Mouse (Mus musculus): ENCODE data around the gene AW011738.

The AW011738 gene

DNA sequence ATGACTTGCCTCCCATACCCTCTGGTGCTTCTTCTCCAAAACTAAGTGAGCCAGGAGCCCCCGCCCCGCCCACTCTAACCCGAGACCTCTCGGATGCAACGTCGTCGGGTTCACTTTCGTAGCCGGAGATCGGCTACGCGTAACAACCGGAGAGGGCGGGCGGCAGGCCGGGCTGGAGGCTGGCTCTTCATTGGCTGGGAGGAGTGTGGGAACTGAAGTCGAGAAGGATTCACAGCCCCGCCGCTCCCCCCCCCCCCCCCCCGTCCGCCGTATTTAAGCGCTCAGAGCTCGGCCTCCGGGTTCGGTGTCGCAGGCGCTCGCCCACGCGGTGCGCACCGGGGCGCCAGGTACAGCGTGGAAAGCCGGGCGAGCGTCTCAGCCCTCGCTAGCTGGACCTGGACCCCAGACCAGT lies at the start of gene AW011738:
Gene AW011738 (plus strand): TSS at position 304 of the 412 bp plus-strand sequence.
- DNase-seq: peak; percentile 88

DNA sequence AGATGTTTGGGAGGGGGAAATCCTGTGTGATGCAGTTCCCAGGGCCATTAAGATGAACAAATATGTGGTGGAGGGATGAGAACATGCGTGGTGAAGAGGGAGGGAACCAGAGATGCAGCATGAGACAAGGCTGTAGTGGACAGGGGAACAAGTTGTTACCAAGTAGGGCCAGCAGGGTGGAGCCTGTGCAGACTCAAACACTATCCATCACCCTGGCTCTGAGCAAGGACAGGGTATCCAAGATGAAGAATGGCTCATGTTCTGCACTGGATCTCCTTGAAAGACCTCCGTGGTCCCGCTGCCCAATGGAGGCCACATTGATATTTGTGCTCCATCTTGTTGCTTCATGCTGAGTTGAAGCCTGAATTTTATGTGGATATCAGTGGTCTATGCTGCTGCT lies 48.3 kb upstream of the AW011738 start:
- DNase-seq: no peak

DNA sequence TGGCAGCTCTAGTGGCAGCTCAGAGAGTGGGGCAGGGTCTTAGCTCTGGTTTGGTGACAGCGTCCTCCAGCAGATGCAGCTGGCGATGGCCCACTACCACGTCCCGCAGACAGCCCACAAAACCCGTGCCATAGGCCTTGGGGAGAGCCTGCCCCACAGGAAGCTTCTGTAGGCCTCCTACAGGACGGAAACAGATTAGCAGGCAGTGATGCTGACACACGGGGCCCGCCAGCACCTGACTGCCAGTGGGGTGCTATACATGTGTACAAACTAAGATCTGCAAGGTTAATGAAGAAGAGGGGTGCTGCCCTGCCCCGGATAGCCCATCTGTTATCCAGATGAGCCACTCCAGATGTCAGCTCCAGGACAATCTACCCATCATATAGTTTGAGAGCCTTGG lies 36.6 kb upstream of the AW011738 start:
- no peak for DNase-seq

GRCm38 (mm10) chr4:156168611-156169010 lies 34.5 kb upstream of the AW011738 start:
- DNase-seq: no peak

DNA sequence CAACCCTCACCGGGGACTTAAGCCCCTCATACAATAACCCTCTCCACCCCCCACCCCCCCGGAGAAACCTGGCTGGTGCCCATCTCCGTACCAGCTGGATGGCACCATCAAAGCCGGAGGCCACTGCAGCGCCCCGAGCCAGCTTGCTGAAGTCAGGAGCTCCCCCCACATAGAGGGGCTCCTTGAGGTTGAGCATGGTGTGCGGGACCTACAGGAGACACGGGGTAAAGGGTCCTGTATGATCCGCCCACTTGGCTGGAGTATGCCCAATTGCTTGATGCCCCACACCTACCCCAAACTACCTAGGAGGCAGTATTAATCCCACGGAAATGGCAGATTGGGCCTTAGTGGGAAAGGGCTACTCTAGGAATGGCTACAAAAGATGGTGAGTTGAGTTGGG lies 34.0 kb upstream of the AW011738 start:
- no peak for DNase-seq

DNA sequence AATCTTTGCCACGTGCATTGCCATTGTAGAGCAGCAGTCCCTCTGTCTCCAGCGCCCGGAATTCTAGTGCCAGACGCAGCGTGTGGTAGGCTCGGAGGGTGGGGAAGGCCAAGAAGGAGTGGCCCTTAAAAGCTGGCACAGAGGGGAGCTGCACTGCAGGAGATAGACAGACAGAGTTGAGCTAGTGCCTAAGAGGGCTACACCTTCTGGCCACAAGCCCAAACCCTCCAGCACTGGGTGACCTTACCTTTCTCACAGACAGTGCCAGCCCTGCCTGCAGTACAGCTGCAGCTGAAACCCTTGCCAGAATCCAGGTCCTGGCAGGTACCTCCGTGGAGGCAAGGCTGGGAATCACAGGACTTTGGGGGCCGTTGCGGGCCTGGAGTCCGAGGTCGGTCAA lies 31.3 kb upstream of the AW011738 start:
- DNase-seq: no peak

DNA sequence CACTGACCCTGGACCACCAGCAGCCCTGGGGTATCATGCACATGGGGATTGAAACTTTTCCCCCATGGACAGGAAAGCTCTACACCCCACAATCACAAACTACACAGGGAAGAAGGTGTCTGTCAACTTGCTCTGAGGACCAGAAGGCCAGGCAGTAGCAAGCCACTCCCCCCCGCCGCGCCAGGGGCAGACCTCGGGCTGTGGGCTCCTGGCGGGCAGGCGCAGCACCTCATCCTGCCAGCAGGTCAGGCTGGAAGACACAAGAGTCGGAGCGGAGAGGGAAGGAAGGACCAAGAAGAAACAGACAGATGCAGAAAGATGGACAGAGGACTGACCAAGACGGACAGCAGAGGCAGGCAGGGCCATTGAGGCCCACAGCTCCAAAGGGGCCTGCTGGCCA lies 25.5 kb upstream of the AW011738 start:
- DNase-seq: no peak

GRCm38 (mm10) chr4:156183747-156184146 lies 19.4 kb upstream of the AW011738 start:
- no peak for DNase-seq

DNA sequence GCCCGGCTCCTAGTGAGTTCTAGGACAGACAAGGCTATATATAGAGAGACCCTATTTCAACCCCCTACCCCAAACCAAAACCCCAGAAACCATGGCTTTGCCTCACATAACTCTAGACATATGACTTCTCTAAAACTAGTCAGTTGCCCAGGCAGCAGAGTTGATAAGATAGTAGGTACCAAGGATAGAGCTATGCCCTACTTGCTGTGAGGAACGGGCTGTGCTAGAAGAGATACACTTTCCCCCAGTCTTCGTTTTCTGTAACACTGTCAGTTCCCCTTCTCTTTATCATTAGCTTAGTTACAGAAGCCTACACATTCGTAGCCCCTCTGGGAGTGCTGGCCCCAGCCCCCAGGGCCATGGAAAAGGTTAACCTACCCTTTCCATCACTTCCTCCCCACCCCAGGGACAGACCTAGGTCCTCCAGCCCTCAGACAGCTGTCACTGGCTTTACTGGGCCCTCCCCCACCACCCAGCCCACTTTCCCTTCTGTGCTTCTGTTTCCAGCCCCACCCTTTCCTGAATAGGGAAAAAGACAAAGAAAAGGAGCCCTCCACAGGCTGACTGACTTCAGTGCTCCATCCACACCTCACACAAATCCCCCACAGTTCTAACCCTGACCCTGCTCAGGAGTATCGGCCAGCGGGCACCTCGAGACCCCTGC lies 18.7 kb upstream of the AW011738 start:
- DNase-seq: no peak

DNA sequence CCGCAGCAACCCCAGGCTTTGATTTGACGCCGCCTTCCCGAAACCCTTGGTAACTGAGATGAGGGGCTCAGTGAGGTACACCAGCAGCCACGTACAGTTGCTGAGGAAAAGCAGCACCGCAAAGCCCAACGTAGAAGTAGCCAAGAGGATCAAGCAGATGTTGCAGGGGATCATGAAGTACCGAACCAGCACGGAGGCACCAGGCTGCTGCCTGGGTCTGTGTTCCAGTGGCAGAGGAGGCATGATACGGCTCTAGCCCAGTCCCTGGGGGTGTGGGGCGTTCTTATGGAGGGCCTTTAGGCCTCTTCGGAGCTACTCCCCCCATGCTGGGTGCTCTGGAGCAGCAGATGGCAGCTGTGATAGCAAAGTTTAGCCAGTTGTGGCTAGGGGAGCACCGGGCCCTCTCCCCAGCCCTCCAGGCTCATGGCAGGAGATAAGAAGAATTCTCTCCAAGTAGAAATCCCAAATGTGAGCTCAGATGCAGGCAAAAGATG lies 17.6 kb upstream of the AW011738 start:
- DNase-seq: no peak

GRCm38 (mm10) chr4:156185950-156186850 lies 16.9 kb upstream of the AW011738 start:
- DNase-seq: peak; percentile 78

GRCm38 (mm10) chr4:156188162-156188810 lies 14.8 kb upstream of the AW011738 start:
- DNase-seq: no peak

DNA sequence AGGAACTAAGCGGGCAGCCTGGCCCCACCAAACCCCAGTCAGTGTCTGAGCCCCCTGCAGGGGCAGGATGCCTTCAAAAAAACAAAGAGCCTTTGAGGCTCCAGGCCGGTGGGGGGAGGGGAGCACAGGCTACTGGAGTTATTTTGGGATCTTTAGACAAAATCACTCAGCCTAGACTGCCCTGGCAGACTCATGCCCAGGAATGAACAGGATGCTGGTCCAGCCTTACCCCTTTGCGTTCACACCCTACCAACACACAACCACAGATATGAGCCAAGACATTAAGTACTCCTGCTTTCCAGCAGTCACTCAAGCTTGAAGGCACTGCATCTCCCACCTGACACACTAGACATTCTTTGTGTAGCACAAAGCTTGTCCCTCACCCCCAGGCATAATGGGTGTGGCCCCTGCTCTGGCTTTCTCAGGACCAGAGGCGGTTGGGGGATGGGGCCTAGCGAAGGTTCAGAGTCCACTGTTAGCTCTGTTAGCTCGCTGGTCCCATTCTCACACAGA lies 14.2 kb upstream of the AW011738 start:
- peak; percentile 82 for DNase-seq

DNA sequence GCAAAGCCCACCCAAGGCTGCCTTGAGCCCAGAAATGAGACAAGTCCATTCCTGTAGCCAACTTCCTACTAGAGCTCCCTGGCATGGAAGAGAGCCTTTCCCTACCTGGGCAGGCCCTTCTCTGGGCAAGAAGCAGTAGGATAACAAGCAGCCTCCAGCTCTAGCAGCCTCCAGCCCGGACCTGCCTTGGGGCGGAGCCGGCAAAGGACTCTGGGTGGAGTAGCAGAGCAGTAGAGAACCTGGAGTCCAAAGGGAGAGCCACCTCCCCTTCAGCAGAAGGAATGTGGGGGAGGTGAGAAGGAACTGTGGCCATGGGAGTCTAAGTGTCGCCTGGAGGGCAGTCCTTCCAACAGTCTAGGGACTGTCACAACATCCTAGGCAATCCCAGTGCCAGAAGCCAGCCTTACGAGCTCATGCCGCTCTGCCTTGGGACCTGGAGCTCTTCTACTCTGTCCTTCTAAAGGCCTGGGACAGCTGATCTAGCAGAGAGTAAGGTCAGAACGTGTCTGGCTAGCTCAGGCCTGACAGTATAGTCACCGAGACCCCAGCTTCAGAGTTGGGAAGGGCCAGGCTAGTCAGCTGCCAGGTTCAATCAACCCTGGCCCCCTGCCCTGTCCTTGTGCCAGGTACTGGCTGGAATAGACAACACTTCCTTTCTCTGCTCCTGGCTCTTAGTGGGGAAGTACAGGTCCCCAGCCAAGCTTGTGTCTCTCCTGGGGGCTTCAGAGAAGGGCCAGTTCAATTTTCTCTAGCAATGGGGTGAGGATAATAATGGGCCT lies 10.5 kb upstream of the AW011738 start:
- DNase-seq: no peak

GRCm38 (mm10) chr4:156193200-156193590 lies 9.9 kb upstream of the AW011738 start:
- DNase-seq: peak; percentile 36

DNA sequence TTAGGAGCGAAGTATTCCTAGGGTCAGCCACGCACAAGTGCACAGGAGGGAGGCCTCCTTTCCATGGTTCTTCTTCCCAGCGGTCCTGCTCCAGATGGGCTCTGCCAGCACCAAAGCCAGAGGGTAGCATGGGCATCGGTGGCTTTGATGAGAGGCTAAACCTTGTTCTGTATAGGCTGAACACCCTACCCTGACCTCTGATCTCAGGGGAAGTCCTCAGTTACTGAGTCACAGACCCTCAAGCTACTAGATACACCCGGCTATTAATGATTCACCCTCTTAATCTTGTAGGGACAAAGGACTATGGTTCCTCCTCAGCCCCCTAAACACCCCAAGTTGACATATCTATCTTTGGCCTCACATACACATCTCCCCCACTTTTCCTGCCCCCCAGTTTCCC lies 9.2 kb upstream of the AW011738 start:
- no peak for DNase-seq

- DNase-seq: peak; percentile 25
Measured at GRCm38 (mm10) chr4:156194346-156194745, 8.8 kb upstream of the AW011738 start.

DNA sequence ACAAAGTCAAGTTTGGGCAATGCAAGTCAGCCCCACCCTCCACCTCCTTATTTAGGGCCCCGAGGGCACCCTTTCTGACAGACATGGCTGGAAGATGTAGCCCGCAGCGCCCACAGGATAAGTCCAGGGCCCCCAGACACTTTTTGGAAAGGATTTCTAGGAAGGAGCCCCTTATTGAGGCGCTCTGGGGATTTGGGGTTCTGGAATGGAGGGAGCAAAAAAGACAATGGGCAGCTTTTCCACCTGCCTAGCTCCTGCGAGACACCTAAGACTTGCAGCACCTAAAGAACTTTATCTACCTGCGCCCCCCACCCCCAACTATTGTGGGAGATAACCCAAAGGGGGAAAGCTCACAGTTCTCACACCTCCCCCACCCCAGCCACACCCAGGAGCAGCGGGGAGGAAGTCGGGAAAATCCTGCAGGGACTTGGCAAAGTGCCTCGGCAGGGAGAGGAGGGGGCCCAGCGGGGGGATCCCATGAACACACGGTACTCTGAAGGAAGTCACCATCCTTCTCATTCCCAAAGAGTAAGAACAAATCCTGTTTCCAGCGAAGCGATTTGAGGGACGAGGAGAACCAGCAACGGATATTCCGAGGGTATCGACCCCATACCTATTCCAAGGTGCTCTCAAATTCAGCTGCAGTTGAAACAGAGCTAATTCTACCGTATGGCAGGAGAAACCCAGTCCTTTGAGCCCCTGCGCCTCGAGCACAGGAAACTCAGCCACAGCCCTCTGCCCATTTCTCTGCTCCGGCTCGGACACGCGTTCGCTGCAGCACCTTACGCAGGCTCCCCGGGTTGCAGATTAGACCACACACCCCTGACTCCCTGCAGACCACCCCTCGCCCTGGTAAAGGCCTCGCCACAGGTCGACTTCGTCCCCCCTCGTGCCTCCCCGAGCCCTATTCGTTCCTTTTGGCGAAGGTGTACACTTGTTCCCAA lies 6.9 kb upstream of the AW011738 start:
- DNase-seq: peak; percentile 61

GRCm38 (mm10) chr4:156197131-156197828 lies 5.8 kb upstream of the AW011738 start, which contains the start of gene Agrn:
Gene Agrn, minus strand, starts transcription at chr4:156197488.
- DNase-seq: no peak

GRCm38 (mm10) chr4:156197829-156198205 lies 5.3 kb upstream of the AW011738 start:
- DNase-seq: peak; percentile 96

Data from embryo, embryonic 11 days (tissue).